Mouse (Mus musculus) intestine, embryonic 15.5 days (tissue): ENCODE data around the gene Gys2. TPM values are rescaled to one million over a fixed set of nuclear protein-coding genes. Genes with fewer than 3 reads are reported as not detected.
"Not testable (repeated sequence)": the region's sequence is repeated elsewhere in the genome, so short reads cannot be mapped to it uniquely, and the experiment has no call there.

Source experiments
- ATAC-seq: fragments of 200-750 bp; cut with Nextera tagmentation; 2 replicates; pipeline ENCODE4 v1.8.0; 2017; ENCODE audit warnings: moderate TSS enrichment, moderate library complexity
- H3K27ac ChIP-seq: fragments of 300-500 bp; sonication (generic); 2 replicates; pipeline ENCODE4 v1.5.1; 2015; ENCODE audit warnings: mild to moderate bottlenecking, inconsistent platforms
- H3K27me3 ChIP-seq: fragments of 300-500 bp; sonication (generic); replicated peaks from 2 replicates; pipeline ENCODE4 v1.6.1; 2015; ENCODE audit warnings: inconsistent platforms
- H3K36me3 ChIP-seq: fragments of 300-500 bp; sonication (generic); 2 replicates; pipeline ENCODE4 v1.6.1; 2015; ENCODE audit warnings: inconsistent platforms
- H3K4me1 ChIP-seq: fragments of 300-500 bp; sonication (generic); replicated peaks from 2 replicates; pipeline ENCODE4 v1.6.1; 2015; ENCODE audit warnings: inconsistent platforms
- H3K4me2 ChIP-seq: fragments of 300-500 bp; sonication (generic); replicated peaks from 2 replicates; pipeline ENCODE4 v1.6.1; 2015; ENCODE audit warnings: mild to moderate bottlenecking, inconsistent platforms
- H3K4me3 ChIP-seq: fragments of 300-500 bp; sonication (generic); replicated peaks from 2 replicates; pipeline ENCODE4 v1.5.1; 2015; ENCODE audit warnings: inconsistent platforms
- H3K9ac ChIP-seq: fragments of 300-500 bp; sonication (generic); 2 replicates; pipeline ENCODE4 v1.6.1; 2015; ENCODE audit warnings: inconsistent platforms
- H3K9me3 ChIP-seq: fragments of 300-500 bp; sonication (generic); 2 replicates; pipeline ENCODE4 v1.6.1; 2016; ENCODE audit warnings: inconsistent platforms
- WGBS: fragments of 180-500 bp; shearing (Covaris S2); methylation state at CpG from one replicate; pipeline ENCODE4 v1.1.7; 2015; 5-methylcytosine and 5-hydroxymethylcytosine counted together
- polyA plus RNA-seq: library from polyadenylated mRNA; unstranded; fragments of >200 nt; fragmentation: Nextera tagmentation; extraction: Ambion mirVana; gene quantifications from 2 replicates; pipeline ENCODE4 v1.2.1, GENCODE M21; 2015

Gene Gys2
- polyA plus RNA-seq: 0.97 and 1.4 TPM in 2 replicates

GRCm38 (mm10) chr6:142472801-142473203, at the start of gene Gys2:
TSS of gene Gys2 (minus strand) at chr6:142473109.
- Histone ChIP-seq H3K4me2 (no peak within 1 kb of the TSS), H3K27me3 (no peaks in the 10 kb centered on the region), H3K9me3 (no peaks in the 10 kb centered on the region), H3K9ac (no peak within 1 kb of the TSS), H3K27ac (no peak within 1 kb of the TSS), H3K4me3 (no peak within 1 kb of the TSS), H3K36me3 (no peaks in the 10 kb centered on the region), H3K4me1 (no peaks in the 10 kb centered on the region)
- WGBS: 60% methylated on average over 4 of the region's 4 CpGs
- ATAC-seq: no peak

GRCm38 (mm10) chr6:142521591-142522110, 48.7 kb upstream of the Gys2 start:
- H3K9me3 ChIP-seq: no peaks in the 10 kb centered on the region
- WGBS: 82% methylated on average over 12 of the region's 12 CpGs
- 0 out of 2 replicates have a peak, but pooled peaks cover 2% of the 10 kb centered on the region for H3K4me1 ChIP-seq
- no peak overlapping the region for H3K4me2 ChIP-seq
- H3K27me3 ChIP-seq: no peaks in the 10 kb centered on the region
- ATAC-seq: no peak
- H3K27ac ChIP-seq: no peak overlapping the region
- no peaks in the 10 kb centered on the region for H3K36me3 ChIP-seq
- no peak overlapping the region for H3K4me3 ChIP-seq
- no peak overlapping the region for H3K9ac ChIP-seq

DNA sequence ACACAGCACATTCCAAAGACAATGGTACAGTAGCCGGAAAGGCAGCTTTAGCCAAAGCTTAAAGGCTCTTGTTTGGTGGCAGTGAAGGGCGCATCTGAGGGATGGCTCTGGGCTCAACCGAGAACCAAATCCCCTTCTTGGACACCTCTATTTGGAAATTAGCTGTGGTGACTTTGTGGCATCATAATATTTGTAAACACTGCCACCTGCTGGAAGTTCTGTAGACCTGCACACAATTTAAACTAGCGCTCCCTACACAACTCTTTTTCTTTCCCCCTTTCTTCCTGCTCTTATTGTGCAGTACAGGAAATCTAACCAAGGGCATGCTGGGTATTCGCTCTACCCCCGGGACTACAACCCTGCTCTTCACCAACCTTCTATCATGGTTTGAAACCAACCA, 46.2 kb upstream of the Gys2 start:
- no peak overlapping the region for H3K4me2 ChIP-seq
- H3K36me3 ChIP-seq: no peaks in the 10 kb centered on the region
- peak; percentile 40; the same call in 1 of the 2 replicates for ATAC-seq
- H3K27ac ChIP-seq: no peak overlapping the region
- no peaks in the 10 kb centered on the region for H3K27me3 ChIP-seq
- H3K9me3 ChIP-seq: no peaks in the 10 kb centered on the region
- H3K4me1 ChIP-seq: 0 out of 2 replicates have a peak, but pooled peaks cover 2% of the 10 kb centered on the region
- WGBS: 14% methylated on average over 6 of the region's 6 CpGs
- H3K9ac ChIP-seq: no peak overlapping the region; the same call in 1 of the 2 replicates
- H3K4me3 ChIP-seq: no peak overlapping the region

- H3K9me3 ChIP-seq, H3K4me2 ChIP-seq, H3K36me3 ChIP-seq, ATAC-seq, H3K27ac ChIP-seq, H3K4me1 ChIP-seq, H3K27me3 ChIP-seq, H3K9ac ChIP-seq, H3K4me3 ChIP-seq: not testable (repeated sequence)
- WGBS: 78% methylated on average over 9 of the region's 9 CpGs
Observed at GRCm38 (mm10) chr6:142515379-142515778, 42.5 kb upstream of the Gys2 start.

- H3K4me2 ChIP-seq: no peak overlapping the region
- H3K36me3 ChIP-seq: no peaks in the 10 kb centered on the region
- H3K4me3 ChIP-seq: no peak overlapping the region
- no peak overlapping the region for H3K9ac ChIP-seq
- WGBS: 5% methylated on average over 10 of the region's 10 CpGs
- 0 out of 2 replicates have a peak, but pooled peaks cover 2% of the 10 kb centered on the region for H3K4me1 ChIP-seq
- H3K9me3 ChIP-seq: no peaks in the 10 kb centered on the region
- H3K27ac ChIP-seq: no peak overlapping the region
- no peak for ATAC-seq
- H3K27me3 ChIP-seq: peaks cover 3% of the 10 kb centered on the region; the same call in 1 of the 2 replicates
Observed at GRCm38 (mm10) chr6:142514912-142515311, 42.0 kb upstream of the Gys2 start.

DNA sequence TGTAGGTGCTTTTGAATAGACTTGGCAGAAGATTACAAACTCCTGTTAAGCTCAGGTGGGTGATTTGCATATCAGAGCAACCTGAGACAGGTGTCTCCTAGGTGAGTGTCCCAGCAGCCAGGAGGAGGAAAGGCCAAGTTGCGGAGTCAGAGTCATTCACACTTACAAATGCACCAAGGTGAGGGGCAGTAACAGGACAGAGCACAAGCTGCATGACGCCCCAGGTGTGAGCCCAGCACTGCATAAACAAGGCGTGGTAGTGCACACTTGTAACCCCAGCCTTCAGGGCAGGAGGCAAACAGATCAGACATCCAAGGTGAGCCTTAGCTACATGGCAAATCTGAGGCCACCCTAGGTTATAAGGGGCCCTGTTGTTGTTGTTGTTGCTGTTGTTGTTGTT, 40.0 kb upstream of the Gys2 start:
- Histone ChIP-seq H3K4me2 (no peak overlapping the region), H3K4me3 (no peak overlapping the region), H3K27me3 (peaks cover 3% of the 10 kb centered on the region; the same call in 1 of the 2 replicates), H3K36me3 (no peaks in the 10 kb centered on the region), H3K27ac (no peak overlapping the region), H3K4me1 (0 out of 2 replicates have a peak, but pooled peaks cover 2% of the 10 kb centered on the region), H3K9me3 (no peaks in the 10 kb centered on the region), H3K9ac (no peak overlapping the region)
- 36% methylated on average over 3 of the region's 3 CpGs for WGBS
- no peak for ATAC-seq

- Histone ChIP-seq H3K4me2 (no peak overlapping the region), H3K27ac (no peak overlapping the region), H3K36me3 (no peaks in the 10 kb centered on the region), H3K27me3 (peaks cover 3% of the 10 kb centered on the region; the same call in 1 of the 2 replicates), H3K9me3 (no peaks in the 10 kb centered on the region), H3K9ac (no peak overlapping the region), H3K4me3 (no peak overlapping the region), H3K4me1 (peaks cover 8% of the 10 kb centered on the region; the same call in 1 of the 2 replicates)
- ATAC-seq: no peak
- 34% methylated on average over 12 of the region's 12 CpGs for WGBS
Observed at GRCm38 (mm10) chr6:142511516-142512135, 38.7 kb upstream of the Gys2 start.

GRCm38 (mm10) chr6:142508663-142509062, 35.8 kb upstream of the Gys2 start:
- WGBS: 56% methylated on average over 4 of the region's 4 CpGs
- no peaks in the 10 kb centered on the region for H3K9me3 ChIP-seq
- H3K4me1 ChIP-seq: peaks cover 6% of the 10 kb centered on the region; the same call in 1 of the 2 replicates
- no peak overlapping the region for H3K27ac ChIP-seq
- no peak overlapping the region for H3K4me3 ChIP-seq
- H3K9ac ChIP-seq: no peak overlapping the region
- peaks cover 3% of the 10 kb centered on the region; the same call in 1 of the 2 replicates for H3K27me3 ChIP-seq
- H3K36me3 ChIP-seq: no peaks in the 10 kb centered on the region
- ATAC-seq: no peak
- H3K4me2 ChIP-seq: no peak overlapping the region

DNA sequence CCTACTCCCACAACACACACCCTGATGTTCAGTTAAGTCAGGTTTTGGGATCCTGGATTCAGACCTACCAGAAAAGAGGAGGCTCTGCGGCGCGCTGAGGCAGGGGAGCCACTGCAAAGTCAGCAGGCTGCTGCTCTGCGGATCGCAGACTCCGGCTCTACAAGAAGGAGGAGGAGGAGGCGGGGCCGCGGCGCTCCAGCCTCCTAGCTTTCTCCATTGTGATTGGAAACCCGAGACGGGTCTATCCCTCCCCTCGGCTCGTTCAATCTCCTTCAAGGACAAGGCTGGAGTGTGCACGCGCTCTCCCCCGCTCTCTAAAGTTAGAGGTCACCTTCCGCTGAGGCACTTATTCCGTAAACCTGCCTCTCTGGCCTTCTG, 34.9 kb upstream of the Gys2 start, which contains the start of gene Ldhb:
Ldhb (minus strand) TSS at position 173 of the 378 bp plus-strand sequence.
- H3K4me1 ChIP-seq: peaks cover 6% of the 10 kb centered on the region; the same call in 1 of the 2 replicates
- H3K27ac ChIP-seq: no peak within 1 kb of the TSS
- H3K36me3 ChIP-seq: no peaks in the 10 kb centered on the region
- H3K4me3 ChIP-seq: peak within 1 kb of the TSS; percentile 44
- no peaks in the 10 kb centered on the region; the same call in 1 of the 2 replicates for H3K27me3 ChIP-seq
- peak; percentile 99 for ATAC-seq
- peak within 1 kb of the TSS; percentile 86 for H3K4me2 ChIP-seq
- no peaks in the 10 kb centered on the region for H3K9me3 ChIP-seq
- peak within 1 kb of the TSS; percentile 52 for H3K9ac ChIP-seq
- WGBS: 0% methylated on average over 18 of the region's 19 CpGs

DNA sequence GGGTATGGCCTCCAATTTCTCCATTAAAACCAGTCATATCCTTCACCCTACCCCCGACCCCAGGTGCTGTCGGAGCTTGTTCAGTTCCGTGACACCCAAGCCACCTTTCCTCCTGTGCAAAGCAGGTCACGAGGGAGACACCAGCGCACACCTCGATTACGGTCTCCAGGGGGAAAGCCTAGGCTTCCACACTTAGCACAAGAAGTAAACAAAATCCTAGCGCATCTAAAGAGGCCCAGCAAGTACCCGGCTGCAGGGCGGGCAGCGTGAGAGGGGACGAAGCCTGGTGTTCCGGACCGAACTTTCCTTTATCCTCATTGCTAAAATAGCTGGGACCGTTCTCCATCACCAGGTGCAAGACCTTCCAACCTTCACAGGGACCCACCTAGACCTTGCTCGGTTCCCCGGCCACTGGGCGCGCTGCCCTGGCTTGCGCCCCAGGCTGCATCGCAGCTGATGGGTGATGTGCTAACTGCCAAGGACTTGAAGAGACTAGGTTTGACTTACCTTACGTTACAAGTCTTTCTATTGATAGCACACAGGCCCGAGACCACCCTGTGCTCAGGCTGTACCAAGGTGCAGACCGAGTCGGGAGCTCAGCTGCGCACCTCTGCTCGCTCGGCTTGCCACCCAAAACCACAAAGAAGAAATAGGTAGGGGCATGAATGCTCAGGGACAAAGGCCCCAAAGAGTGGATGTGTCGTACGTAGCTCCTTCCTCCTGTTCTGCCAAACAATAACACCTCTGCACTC, 34.3 kb upstream of the Gys2 start:
- H3K4me3 ChIP-seq: peak overlapping the region; percentile 44
- peak; percentile 63 for ATAC-seq
- H3K9me3 ChIP-seq: no peaks in the 10 kb centered on the region
- no peaks in the 10 kb centered on the region; the same call in 1 of the 2 replicates for H3K27me3 ChIP-seq
- 2% methylated on average over 30 of the region's 30 CpGs for WGBS
- H3K4me2 ChIP-seq: peak overlapping the region; percentile 86
- no peak overlapping the region for H3K27ac ChIP-seq
- peaks cover 6% of the 10 kb centered on the region; the same call in 1 of the 2 replicates for H3K4me1 ChIP-seq
- H3K9ac ChIP-seq: peak overlapping the region; percentile 52
- H3K36me3 ChIP-seq: no peaks in the 10 kb centered on the region

- Histone ChIP-seq H3K27ac (no peak overlapping the region), H3K4me2 (peak overlapping the region; percentile 86), H3K27me3 (no peaks in the 10 kb centered on the region), H3K4me1 (peaks cover 6% of the 10 kb centered on the region; the same call in 1 of the 2 replicates), H3K4me3 (peak overlapping the region; percentile 44), H3K9ac (peak overlapping the region; percentile 52; the same call in 1 of the 2 replicates), H3K36me3 (no peaks in the 10 kb centered on the region), H3K9me3 (no peaks in the 10 kb centered on the region)
- no peak for ATAC-seq
- 15% methylated on average over 10 of the region's 10 CpGs for WGBS
Observed at GRCm38 (mm10) chr6:142506338-142507032, 33.6 kb upstream of the Gys2 start.

DNA sequence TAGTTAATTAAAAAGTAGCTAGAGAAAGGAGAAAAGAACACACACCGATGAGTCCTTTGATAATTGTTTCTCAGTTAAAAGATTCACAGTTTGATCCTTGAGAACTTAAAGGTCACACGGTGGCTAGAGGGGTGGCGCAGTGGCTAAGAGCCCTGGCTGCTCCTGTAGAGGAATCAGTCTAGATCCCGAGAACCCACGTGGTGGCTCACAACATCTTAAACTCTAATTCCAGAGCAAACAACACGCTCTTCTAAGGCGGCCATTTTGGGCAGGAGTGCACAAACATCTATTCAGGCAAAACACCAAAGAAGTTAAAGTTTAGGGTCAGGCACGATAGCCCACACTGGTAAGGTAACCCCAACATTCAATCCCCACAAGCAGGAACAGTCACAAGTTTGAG, 30.7 kb upstream of the Gys2 start:
- Histone ChIP-seq H3K4me3 (no peak overlapping the region), H3K36me3 (no peaks in the 10 kb centered on the region), H3K4me2 (no peak overlapping the region), H3K27ac (no peak overlapping the region), H3K9me3 (no peaks in the 10 kb centered on the region), H3K27me3 (no peaks in the 10 kb centered on the region), H3K9ac (no peak overlapping the region), H3K4me1 (peaks cover 6% of the 10 kb centered on the region; the same call in 1 of the 2 replicates)
- no peak for ATAC-seq
- 80% methylated on average over 8 of the region's 8 CpGs for WGBS
